Mouse (Mus musculus) neural tube, embryonic 11.5 days (tissue): ENCODE measurements at regions not wholly inside any gene's neighbourhood (a gene's known extent, or its start where the extent isn't known, plus 50 kb on each side); places are given as distances from the start of the nearest gene placed in this dataset.

ENCODE experiments used
- ATAC-seq: fragments of 200-750 bp; cut with Nextera tagmentation; 2 replicates; pipeline ENCODE4 v1.8.0; 2017; ENCODE audit warnings: moderate number of reproducible peaks, mild to moderate bottlenecking, moderate TSS enrichment, moderate library complexity; ENCODE audit not compliant: insufficient read depth, low FRiP score, low TSS enrichment
- DNase-seq: peaks from one replicate; pipeline ENCODE4 v3.0.0-alpha.2; 2015; ENCODE audit warnings: low spot score
- H3K27ac ChIP-seq: fragments of 300-500 bp; sonication (generic); 2 replicates; pipeline ENCODE4 v1.5.1; 2014; ENCODE audit warnings: low read depth, mild to moderate bottlenecking, low read length
- H3K27me3 ChIP-seq: fragments of 300-500 bp; sonication (generic); 2 replicates; pipeline ENCODE4 v1.6.1; 2014; ENCODE audit warnings: mild to moderate bottlenecking, low read length, mixed read lengths; ENCODE audit not compliant: control insufficient read depth, insufficient read depth
- H3K36me3 ChIP-seq: fragments of 300-500 bp; sonication (generic); 2 replicates; pipeline ENCODE4 v1.6.1; 2014; ENCODE audit warnings: mild to moderate bottlenecking, low read length, moderate library complexity, mixed read lengths; ENCODE audit not compliant: control insufficient read depth, insufficient read depth
- H3K4me1 ChIP-seq: fragments of 300-500 bp; sonication (generic); 2 replicates; pipeline ENCODE4 v1.6.1; 2014; ENCODE audit warnings: low read length, mixed read lengths; ENCODE audit not compliant: control insufficient read depth, insufficient read depth
- H3K4me2 ChIP-seq: fragments of 300-500 bp; sonication (generic); 2 replicates; pipeline ENCODE4 v1.6.1; 2014; ENCODE audit warnings: low read depth, mild to moderate bottlenecking, moderate library complexity
- H3K4me3 ChIP-seq: fragments of 300-500 bp; sonication (generic); 2 replicates; pipeline ENCODE4 v1.5.1; 2014; ENCODE audit warnings: low read depth, low read length
- H3K9ac ChIP-seq: fragments of 300-500 bp; sonication (generic); 2 replicates; pipeline ENCODE4 v1.6.1; 2014; ENCODE audit warnings: mild to moderate bottlenecking, low read length
- H3K9me3 ChIP-seq: fragments of 300-500 bp; sonication (generic); 2 replicates; pipeline ENCODE4 v1.6.1; 2016; ENCODE audit warnings: low read length; ENCODE audit not compliant: control insufficient read depth
- WGBS: fragments of 180-500 bp; shearing (Covaris S2); extraction: QIAGEN DNeasy Blood & Tissue Kit; methylation state at CpG from one replicate; pipeline ENCODE4 v1.1.7; 2014; 5-methylcytosine and 5-hydroxymethylcytosine counted together

DNA sequence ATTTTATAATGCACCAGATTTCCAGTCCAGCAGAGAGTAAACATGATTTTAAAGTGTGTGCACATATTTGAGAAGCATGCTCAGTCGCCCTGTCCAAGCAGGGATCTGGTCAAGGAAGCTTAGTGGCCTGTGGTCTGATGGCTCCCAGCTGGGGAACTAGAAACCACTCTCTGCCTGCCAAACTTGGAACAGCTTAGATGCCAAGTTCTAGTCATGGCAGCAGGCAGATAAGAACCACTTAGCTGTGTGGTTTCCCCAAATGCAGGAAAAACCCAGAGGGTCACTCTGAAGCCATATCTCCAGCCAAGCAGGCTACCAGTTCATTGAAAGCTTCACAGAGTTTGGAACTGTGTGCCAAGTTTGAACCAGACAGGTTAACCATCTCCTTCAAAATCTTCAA, 86.1 kb downstream of the Fam114a2 start:
- Histone ChIP-seq H3K9ac (no peak overlapping the region), H3K27me3 (no peaks in the 10 kb centered on the region), H3K27ac (no peak overlapping the region), H3K4me1 (no peaks in the 10 kb centered on the region), H3K36me3 (no peaks in the 10 kb centered on the region), H3K4me2 (no peak overlapping the region), H3K4me3 (no peak overlapping the region), H3K9me3 (no peaks in the 10 kb centered on the region)
- no peak for DNase-seq
- WGBS, result 89% methylated on average over 1 of the region's 1 CpGs
- ATAC-seq, result no peak

GRCm38 (mm10) chr11:57431886-57432285, 86.5 kb downstream of the Fam114a2 start:
- H3K36me3 ChIP-seq, result no peaks in the 10 kb centered on the region
- no peaks in the 10 kb centered on the region for H3K9me3 ChIP-seq
- H3K4me1 ChIP-seq, result no peaks in the 10 kb centered on the region
- H3K27ac ChIP-seq, result no peak overlapping the region
- no peak overlapping the region for H3K9ac ChIP-seq
- no peak overlapping the region for H3K4me3 ChIP-seq
- H3K4me2 ChIP-seq, result no peak overlapping the region
- DNase-seq (no peak), ATAC-seq (no peak)
- no peaks in the 10 kb centered on the region for H3K27me3 ChIP-seq

DNA sequence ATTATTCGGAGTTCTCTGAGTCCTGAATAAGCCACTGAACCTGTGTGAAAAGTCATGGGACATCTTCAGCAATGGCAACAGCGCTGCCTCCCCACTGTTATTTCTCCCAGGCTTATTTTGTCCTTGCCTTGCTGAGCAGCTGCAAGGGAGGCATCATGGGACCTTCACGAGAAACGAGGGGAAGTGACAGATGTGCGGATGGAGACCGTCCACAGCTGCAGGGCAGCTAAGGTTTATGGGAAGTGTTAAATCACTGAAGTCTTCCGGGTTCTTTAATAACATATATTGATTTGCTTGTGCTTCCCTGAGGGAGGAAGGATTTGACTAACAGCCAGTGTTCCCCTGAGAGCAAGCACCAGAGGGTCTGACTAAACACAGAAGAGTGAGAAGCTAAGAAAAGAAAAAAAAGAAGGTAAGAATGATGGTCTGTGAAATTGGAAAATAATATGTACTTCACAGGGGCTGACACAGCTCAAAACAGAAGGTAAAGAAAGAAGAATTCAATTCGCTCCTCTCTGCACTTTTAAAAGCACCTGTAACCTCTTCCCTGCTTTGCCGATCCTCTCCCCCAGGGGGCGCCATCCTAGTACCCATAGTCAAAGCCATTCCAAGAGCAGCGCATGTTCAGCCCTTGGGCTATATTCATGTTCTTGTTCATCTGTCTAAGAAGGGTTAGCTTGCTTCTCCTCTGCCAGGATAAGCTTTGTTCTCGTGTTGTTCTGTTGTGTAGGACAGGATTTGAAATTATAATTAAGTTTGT, 92.2 kb downstream of the Fam114a2 start:
- no peaks in the 10 kb centered on the region for H3K36me3 ChIP-seq
- DNase-seq (peak; percentile 30), ATAC-seq (no peak)
- H3K9me3 ChIP-seq, result no peaks in the 10 kb centered on the region
- H3K4me2 ChIP-seq, result no peak overlapping the region
- H3K4me1 ChIP-seq, result no peaks in the 10 kb centered on the region
- H3K4me3 ChIP-seq, result no peak overlapping the region
- no peak overlapping the region for H3K9ac ChIP-seq
- 58% methylated on average over 12 of the region's 12 CpGs for WGBS
- no peak overlapping the region for H3K27ac ChIP-seq
- H3K27me3 ChIP-seq, result no peaks in the 10 kb centered on the region

GRCm38 (mm10) chr11:57419416-57419815, 99.0 kb downstream of the Fam114a2 start:
- Histone ChIP-seq H3K9ac (no peak overlapping the region), H3K9me3 (no peaks in the 10 kb centered on the region), H3K27ac (no peak overlapping the region), H3K36me3 (no peaks in the 10 kb centered on the region), H3K4me2 (no peak overlapping the region), H3K4me1 (no peaks in the 10 kb centered on the region), H3K27me3 (no peaks in the 10 kb centered on the region), H3K4me3 (no peak overlapping the region)
- WGBS, result 89% methylated on average over 6 of the region's 6 CpGs
- ATAC-seq (no peak), DNase-seq (no peak)

GRCm38 (mm10) chr11:57416011-57416410, 102.4 kb downstream of the Fam114a2 start:
- no peak for DNase-seq
- Histone ChIP-seq H3K4me3 (no peak overlapping the region), H3K36me3 (no peaks in the 10 kb centered on the region), H3K4me2 (no peak overlapping the region), H3K9ac (no peak overlapping the region), H3K4me1 (no peaks in the 10 kb centered on the region), H3K27me3 (no peaks in the 10 kb centered on the region), H3K9me3 (no peaks in the 10 kb centered on the region), H3K27ac (no peak overlapping the region)
- WGBS, result 90% methylated on average over 11 of the region's 11 CpGs
- ATAC-seq, result no peak

DNA sequence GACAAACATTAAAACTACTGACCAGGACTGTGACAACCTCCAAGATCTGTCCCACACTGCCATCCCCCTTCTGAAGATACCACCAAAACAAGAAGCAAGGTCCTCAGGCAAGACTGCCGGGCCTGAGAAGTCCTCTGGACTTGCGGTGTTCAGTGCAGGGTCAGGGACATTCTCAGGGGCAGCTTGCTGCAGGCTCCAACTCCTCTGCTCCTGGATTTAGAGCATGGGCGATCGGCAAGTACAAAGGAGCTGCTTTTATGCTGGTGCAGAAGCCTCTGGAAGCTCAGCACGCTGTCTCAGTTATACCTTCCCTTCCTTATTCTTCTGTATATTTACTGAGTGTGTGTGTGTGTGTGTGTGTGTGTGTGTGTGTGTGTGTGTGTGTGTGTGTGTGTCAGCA, 103.2 kb downstream of the Fam114a2 start:
- Histone ChIP-seq H3K4me3 (no peak overlapping the region), H3K27me3 (no peaks in the 10 kb centered on the region), H3K27ac (no peak overlapping the region), H3K4me2 (no peak overlapping the region), H3K36me3 (no peaks in the 10 kb centered on the region), H3K4me1 (no peaks in the 10 kb centered on the region), H3K9ac (no peak overlapping the region), H3K9me3 (no peaks in the 10 kb centered on the region)
- ATAC-seq, result no peak
- DNase-seq, result no peak
- WGBS, result 78% methylated on average over 5 of the region's 5 CpGs

DNA sequence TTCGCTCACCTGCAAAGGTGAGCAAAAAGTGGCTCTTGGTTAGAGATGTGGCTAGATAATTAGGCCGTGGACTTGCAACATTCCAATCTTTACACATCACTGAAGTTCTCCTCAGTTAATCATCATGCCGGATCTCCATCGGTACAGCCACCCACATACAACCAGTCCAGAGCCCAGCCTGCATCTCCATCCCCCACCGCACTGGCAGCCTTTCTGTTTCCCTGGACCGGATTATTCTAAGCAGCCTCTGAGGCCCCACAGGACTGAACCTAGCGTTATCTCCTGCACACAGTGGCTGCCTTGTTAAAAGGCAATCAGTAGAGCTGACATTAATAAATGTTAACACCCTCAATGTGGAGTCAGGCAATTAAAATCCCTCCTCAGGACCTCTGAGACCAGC, 103.7 kb downstream of the Fam114a2 start:
- Histone ChIP-seq H3K9me3 (no peaks in the 10 kb centered on the region), H3K4me2 (no peak overlapping the region), H3K9ac (no peak overlapping the region), H3K36me3 (no peaks in the 10 kb centered on the region), H3K4me1 (no peaks in the 10 kb centered on the region), H3K27me3 (no peaks in the 10 kb centered on the region), H3K4me3 (no peak overlapping the region), H3K27ac (no peak overlapping the region)
- 67% methylated on average over 7 of the region's 7 CpGs for WGBS
- ATAC-seq (no peak), DNase-seq (no peak)

DNA sequence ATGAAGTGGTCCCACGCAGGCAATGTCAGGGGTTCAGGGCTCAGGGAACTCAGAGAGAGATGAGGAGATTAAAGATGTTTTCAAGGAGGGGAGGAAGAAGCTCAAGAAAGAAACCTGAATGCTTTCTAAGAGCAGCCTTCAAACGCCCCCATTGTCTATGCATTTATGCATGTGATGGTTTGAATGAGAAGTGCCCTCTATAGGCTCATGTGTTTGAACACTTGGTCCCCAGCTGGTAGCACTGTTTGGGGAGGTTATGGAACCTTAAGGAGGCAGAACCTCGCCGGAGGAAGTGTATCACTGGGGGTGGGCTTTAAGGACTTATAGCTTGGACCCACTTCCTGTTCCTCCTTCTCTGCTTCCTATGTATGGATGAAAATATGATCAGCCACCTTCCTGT, 105.1 kb downstream of the Fam114a2 start:
- Histone ChIP-seq H3K27me3 (no peaks in the 10 kb centered on the region), H3K9ac (no peak overlapping the region), H3K9me3 (no peaks in the 10 kb centered on the region), H3K4me1 (no peaks in the 10 kb centered on the region), H3K36me3 (no peaks in the 10 kb centered on the region), H3K4me3 (no peak overlapping the region), H3K27ac (no peak overlapping the region), H3K4me2 (no peak overlapping the region)
- DNase-seq (no peak), ATAC-seq (no peak)
- WGBS, result 77% methylated on average over 4 of the region's 4 CpGs

GRCm38 (mm10) chr11:57412766-57413165, 105.7 kb downstream of the Fam114a2 start:
- Histone ChIP-seq H3K9me3 (no peaks in the 10 kb centered on the region), H3K4me3 (no peak overlapping the region), H3K9ac (no peak overlapping the region), H3K36me3 (no peaks in the 10 kb centered on the region), H3K4me1 (no peaks in the 10 kb centered on the region), H3K4me2 (no peak overlapping the region), H3K27ac (no peak overlapping the region), H3K27me3 (no peaks in the 10 kb centered on the region)
- ATAC-seq (no peak), DNase-seq (no peak)
- 87% methylated on average over 4 of the region's 4 CpGs for WGBS
